Mouse (Mus musculus): ENCODE results near the gene Psd4.

DNA sequence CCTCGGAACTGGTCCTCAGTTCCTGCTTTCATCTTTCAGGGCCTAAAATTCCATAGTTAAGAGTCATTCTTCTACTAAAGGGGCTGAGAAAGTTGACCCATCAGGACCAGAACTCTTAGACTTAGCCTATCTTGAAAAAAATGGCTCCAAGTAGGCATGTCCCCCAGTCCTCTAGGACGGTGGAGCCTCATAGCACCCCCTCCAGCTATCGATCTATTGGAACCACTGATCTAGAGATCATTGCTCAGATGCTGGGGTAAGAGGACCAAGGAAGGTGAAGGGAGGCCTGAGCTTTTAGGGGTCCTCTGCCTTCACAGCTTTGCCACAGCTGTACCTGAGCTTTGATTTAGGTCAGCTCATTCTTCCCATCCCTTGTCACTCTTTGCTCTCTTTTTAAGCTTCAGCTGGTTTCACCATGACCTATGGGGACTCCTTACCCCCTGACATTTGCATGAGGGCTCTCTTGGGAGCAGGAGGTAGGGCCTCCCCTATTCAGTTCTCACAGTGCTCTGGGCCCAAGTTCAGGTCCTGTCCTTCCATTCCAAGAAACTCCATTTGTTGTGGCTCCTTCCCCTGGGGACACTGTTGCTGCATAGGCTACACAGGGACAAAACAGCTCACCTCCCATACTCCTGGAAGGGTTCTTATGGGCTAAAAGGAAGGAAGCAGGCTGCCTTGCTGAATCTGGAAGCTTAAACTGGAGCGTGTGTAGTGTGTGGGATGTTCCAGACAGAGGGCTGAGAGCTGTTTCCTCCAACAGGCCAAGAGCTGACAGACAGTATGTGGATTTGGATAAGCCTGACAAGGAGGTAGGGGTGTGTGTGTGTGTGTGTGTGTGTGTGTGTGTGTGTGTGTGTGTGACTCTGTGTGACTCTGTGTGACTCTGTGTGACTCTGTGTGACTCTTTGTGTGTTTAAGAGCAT is 20.2 kb downstream of the Psd4 start:
- TF ChIP-seq POLR2A (IDR thresholded peaks at IDR 0.05; ENCODE audit: insufficient read depth, low read depth, low read length) (no peak), CTCF (IDR thresholded peaks at IDR 0.05; ENCODE audit: insufficient read depth, low read depth, low read length) (no peak)
